Mouse (Mus musculus): ENCODE measurements around the gene Lrp3.

Lrp3 gene

DNA sequence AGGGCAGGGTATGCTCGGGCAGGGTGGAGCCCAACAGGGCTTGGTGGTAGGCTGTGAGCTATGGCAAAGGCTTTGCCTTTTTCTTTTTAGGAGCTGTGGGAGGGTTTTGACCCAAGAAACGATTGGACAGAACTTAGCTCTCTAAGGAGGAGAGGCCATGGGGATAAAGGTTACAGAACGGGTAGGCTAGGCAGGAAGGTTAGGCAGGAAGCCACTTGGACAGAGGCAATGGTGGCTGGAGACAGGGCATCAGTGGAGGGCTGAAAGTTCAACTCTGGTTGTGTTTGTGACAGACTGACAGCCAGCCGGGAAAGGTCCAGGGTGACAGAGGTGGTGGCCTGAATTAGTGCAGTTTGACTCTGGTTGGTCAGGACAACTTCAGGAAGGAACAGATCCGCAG lies 25.6 kb downstream of the Lrp3 start:
- no peak for DNase-seq (ENCODE audit: low spot score in 2 of 2)

DNA sequence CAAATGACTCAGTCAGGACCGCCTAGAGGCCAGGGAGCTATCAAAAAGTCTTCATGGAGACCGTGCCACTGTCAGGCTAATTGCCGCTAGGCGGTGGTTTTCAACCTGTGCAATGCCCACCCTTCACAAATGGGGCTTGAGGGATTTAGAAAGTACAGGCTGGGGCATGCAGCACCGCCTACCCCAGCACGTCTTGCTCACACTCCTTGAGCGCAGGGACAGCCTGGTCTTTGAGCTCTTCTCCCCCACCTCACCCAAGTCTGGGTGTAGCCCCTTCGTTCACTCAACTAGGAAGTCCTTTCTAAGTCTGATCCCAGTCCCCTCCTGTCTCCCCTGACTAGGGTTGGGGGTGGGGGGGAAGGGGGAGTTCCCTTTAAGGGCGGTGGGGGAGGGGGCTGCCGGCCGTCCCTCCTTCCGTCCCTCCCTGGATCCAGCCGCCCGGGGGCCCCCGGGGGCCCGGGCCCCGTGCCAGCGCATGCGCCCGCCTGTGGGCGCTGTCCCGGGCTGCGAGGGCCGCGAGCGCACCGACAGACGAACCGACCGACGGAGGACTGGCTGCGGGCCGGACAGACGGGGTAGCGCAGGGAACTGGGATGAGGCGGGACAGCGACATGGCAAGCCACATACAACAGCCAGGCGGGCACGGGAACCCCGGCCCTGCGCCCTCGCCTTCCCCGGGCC lies 29.3 kb downstream of the Lrp3 start, which contains the start of gene Slc7a10:
Gene Slc7a10 (plus strand): TSS at position 497 of the 681 bp plus-strand sequence.
- DNase-seq (ENCODE audit: low spot score in 2 of 2), result no peak

DNA sequence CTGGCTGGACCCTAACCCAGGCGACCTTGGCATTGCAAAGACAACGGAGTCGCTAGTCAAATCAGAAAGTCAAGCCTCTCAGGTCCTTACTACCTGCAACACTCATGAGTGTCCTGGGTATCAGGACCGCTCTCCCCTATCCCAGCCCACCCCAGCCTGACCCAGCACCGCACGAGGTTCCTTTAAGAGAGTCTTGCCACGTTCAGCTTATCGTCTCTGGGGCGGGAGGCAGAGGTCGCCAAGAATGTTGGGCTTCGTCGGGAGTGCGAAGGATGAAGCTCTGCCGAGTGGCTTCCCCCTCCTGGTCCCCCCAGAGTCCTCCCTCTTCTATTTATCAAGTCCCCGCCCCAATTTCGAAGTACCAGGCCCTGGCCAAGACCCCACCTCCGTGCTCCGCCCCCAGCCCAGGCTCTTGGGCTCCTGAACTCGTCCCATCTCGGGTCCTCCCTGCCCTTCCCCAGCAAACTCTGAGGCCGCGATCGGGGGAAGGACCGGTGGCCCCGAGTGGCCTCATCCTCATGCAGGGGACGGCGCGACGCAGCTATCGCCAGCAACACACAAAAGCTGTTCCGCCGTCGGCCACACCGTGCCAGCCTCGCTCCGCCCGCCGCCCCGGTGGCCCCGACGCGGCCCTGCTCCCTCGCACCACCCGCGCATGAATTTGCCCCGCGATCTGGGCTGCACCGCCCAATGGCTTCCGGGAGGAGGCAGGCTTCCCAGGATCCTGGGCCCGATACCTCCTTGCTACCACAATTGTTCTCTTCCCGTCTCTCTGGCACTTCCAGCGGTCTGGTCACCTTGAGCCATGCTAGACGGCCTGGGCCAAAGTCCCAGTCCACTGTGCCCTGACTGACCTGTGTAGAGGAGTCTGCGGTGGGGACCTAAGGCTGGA lies 30.2 kb downstream of the Lrp3 start:
- no peak for DNase-seq (ENCODE audit: low spot score in 2 of 2)

DNA sequence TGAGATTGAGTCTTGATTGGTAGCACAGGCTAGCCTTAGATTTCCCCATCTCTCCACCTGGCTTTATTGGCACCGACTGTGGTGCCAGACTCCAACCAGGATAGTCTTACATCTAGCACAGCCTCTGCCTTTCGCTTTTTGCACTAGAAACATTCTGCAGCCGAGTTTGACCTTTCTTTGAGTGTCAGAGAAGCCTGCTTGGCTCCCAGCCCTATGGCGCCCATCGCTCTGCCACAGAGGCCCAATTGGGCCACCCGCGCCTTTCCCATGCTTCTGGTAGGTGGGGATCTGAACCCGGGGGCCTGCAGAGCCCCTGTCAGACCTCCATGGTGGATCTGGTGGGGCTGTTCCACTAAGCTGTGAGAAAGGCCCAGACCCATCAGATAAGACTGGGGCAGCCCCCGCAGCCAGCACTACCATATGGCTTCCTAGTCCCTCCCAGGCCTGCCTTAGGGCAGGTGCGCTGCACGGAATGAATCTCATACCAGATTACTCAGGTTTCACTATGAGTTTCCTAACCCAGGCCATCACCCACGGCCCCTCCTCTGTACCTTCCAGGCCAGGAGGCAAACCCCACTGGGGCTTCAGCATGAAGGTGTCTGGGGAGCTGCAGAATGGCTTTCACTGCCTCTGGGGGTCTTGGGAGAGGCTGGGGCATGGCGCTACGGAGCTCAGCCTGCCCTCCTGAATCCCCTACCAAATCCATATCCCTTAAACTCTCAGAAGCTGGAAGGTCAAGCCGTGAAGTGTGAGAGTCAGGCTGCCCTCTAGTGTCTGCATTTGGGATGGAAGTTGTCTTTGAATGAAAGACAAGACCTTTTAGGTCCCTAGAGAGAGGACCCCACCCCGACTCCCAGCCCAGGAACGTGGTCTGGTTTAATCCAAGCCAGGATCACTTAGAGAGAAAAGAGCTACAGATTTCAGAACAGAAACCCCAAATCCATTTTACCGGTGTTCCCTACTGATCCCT lies 38.6 kb downstream of the Lrp3 start:
- no peak for DNase-seq (ENCODE audit: low spot score in 2 of 2)

DNA sequence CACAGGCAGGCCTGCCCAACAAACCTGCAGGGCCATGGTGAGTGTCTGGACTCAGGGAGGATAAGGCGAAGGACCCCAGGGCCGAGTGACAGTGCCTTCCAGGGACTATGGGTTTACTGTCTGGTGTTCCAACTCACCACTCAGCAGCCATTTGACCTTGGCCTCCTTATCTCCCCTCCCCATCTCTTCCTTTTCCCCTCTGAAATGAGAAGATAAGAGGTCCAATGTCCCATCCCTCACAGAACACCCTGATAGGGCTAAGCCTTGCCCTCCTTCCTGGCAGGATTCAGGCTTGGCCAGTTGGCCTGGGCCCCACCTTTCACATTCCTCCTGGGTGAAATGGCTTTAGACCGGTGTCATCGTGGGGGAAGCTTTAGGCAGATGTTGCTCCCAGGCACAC lies 39.8 kb downstream of the Lrp3 start:
- DNase-seq (ENCODE audit: low spot score in 2 of 2), result no peak

DNA sequence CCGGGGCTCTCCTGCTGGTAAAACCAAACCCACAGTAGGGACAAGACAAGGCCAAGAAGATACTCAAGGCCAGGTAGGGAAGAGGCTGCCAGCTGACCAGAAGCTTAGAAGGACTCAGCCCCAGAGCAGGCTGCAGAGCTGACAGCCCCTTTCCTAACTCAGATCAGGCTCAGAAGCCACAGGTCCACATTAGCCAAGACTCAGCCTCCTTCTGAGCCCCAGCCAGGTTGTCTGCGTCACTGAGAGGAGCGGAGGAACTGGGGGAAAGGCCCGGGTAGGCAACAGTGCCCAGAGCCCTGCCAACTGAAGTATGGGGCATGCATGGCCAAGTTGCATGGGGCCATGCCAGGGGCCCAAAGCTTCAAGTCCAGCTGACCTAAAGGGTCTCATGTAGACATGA lies 42.8 kb downstream of the Lrp3 start:
- DNase-seq (ENCODE audit: low spot score in 2 of 2), result no peak

DNA sequence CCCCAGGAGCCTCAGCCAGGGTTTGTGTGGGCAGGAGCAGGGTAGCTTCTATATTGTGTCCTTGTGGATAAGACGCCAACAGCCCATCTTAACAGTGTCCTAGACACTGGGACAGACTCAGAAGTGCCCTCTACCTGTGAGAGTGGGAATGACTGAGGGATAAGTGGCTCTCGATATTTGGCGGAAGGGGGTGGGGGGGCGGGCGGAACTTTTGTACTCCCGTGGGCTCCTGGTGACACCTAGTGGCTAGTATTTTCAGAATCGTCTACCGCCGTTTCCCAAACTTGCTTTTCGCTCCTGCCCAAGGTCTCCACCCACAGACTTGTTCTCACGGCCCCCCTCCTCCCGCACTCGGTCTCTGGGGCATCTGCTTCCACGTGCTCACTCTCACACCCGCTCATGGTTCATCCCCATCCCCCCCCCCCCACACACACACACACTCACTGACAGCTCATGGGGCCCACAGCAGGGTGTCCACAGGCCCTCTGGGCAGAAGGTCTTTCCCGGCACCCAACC lies 43.4 kb downstream of the Lrp3 start:
- peak in 1 of 2 experiments; percentile 34 for DNase-seq (ENCODE audit: low spot score in 2 of 2)

DNA sequence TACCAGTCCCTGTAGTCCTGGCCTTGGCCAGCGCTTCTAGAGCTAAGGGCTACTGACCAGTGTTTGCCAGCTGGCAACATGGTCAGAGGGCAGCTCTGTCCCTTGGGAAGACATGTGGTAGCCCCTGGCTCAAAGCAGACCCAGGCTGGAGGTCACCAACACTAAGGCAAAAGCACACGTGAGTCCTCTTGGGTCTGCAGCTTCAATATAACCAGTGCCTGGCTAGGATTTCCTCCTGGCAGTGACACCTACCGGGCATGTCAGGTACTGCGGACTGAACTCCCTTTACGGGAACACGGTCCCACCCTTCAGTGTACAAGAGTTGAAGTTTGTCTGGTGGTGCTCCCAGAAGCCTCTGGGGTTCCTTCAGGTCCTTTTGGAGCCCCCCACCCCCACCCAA lies 46.0 kb downstream of the Lrp3 start:
- peak; percentile 72 to 78 for DNase-seq (ENCODE audit: low spot score in 2 of 2)

DNA sequence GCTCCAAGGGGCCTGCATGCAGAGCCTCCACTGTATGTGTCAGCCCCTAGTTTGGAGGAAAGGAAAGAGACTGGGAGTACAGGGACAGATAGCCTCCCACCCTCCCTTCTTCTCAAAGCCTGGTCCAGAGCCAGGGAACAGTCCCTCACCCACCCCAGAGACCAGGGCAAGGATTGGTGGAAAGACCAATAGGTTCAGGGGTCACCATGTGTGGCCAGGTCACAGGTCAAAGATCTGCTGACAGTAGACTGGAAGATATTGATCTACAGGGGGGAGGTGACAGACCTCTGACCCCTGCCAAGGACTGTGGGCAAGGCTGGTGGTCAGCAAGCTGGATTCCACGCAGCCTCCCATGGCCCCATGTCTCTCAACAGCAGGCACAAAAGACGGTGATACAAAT lies 47.4 kb downstream of the Lrp3 start:
- DNase-seq (ENCODE audit: low spot score in 2 of 2), result no peak

DNA sequence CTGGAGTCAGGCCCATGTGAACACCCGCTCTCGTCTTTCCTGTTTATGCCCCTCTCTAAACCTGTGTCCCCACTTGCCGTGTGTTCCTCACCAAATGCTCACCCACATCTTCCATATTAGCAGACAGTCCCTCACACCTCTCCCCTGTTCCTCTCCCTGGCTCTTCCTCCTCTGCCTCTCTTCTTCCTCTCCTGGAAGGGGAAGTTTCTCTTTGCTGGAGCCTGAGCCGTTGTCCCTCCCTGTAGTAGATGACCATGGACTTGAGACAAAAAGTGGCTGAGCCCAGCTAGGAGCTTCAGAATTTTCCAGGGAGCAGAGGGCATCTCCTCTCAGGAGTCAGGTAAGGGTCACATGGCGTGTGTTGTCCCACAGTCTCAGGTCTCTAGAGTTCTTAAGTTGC lies 48.3 kb downstream of the Lrp3 start:
- DNase-seq (ENCODE audit: low spot score in 2 of 2), result no peak

DNA sequence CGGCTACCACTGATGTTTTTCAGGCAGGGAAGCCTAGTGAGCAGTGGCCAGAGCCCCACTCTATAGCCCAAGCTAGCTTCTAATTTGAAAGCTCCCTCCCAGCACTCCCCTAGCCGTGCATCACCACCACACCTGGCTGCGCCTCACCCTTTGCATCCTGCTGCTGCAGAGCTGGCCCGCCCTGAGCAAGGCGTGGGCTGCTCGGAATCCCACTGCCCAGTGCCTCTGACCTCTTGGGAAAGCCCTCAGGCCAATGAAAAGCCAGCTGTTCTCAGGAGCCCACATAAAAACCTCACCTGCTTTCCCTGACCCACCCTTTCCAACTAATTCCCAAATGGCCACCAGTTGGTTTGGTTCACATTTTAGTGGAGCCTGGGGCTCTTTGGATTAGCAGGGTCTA lies 51.2 kb downstream of the Lrp3 start:
- no peak for DNase-seq (ENCODE audit: low spot score in 2 of 2)

DNA sequence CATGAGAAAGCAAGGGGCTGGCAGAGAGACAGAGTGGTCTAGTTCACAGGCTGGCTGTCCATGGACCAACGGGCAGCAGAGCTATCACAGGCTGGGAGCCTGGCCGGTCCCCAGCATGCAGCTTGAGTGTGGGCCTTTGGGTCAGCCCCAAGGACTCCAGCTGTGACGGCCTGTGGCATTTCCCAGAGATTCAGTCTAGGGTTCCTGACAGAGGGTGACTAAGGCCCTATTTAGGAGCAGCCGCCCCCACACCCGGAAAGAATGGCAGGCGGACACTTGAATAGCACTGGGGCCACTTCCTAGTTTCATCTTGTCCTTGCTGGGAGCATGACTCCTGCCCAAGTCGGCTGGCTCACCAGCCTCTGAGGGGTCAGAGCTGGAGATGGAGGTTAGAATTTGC lies 51.7 kb downstream of the Lrp3 start:
- DNase-seq (ENCODE audit: low spot score in 2 of 2), result no peak

DNA sequence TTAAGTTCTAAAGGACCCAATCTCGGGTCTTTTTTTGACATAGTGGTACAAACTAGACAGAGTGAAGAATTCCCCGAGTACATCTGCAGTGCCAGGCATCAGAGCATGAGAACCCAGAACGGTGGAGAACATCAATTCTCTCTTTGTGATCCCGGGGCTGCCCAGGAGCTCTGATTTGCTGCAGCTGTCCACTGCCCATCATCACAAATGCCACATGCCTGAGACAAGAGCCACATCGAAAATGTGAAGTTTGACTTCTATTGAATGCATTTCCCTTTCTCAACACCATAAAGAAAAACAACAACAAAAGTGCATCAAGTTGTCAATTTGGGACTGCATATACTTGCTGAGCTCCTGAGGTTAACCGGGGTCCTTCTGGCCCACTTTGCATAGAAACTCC lies 52.9 kb downstream of the Lrp3 start:
- no peak for DNase-seq (ENCODE audit: low spot score in 2 of 2)

DNA sequence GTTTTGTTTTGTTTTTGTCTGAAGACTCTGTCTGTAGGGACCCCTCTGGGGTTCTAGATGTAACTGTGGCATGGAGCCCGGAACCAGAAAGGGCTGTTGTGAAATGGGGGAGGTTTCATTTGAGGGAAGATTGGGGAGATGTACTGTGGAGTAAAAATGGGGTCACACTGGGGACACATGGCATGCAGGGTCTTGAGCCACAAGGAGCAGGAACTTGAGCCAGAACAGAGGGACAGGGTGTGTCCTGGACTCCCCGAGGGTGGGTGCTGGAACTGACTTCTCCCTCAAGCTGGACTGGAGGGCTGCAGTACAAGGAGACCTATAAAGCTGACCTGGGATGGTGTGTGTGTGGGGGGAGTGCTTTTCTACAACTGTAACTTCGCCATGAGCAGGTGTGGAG lies 57.8 kb downstream of the Lrp3 start:
- no peak for DNase-seq (ENCODE audit: low spot score in 2 of 2)

DNA sequence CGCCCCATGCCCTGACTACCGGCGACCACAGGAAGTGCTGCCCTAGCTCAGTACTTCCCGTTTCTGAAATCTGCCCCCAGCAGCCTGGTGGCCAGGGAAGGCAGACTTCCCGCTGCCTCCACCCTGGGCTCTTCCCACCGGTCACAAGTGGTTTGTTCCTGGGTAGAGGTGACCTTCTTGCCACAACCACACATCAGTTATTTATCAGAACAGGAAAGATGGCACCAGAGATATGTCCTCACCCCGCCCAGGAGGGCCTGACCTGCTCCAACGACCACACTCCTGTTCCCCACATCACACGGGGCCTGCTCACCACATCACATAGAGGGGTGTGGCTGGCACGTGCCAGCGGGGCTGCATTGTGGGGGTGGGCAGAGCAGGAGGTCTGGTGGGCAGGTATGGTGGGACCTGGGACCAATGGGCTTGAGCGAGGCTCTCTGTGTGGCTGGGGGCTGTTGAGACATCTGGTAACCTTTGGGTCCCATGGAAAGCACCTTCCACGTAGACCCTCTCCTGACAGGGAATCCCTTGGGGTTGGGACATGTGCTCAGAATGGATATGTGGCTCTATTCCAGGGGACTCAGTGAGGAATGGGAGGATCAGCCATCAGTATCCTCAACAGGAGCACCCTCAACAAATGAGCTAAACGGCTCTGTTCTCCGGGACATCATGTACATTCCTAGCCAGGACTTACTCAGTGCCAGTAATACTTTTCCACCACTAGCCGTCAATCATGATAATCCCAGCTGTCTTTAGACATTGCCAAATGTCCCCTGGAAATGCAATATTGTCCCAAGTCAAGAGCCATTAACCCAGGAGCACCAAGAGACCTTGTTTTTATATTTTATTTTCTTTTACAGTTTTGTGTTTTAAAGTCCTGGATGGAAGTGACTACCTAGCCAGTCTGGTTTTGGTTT lies 58.5 kb downstream of the Lrp3 start:
- DNase-seq (ENCODE audit: low spot score in 2 of 2), result no peak

DNA sequence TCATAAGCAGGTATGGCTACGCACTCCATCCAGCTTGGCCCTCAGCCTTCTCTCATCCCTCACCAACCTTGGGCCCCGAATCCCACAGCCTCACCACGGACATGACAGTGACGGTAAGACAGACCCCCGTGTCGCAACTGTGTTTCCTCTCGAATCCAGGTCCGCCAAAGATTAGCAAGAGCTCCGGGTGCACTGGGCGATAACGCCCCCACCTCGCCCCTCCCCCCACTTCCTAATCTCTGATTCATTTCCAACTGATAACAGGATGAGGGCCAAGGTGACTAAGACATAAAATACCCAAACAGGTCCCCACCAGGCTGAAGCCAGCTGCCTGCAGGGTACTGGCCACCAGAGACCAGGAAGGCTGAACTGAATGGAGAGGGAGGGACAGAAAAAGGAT lies 60.8 kb downstream of the Lrp3 start:
- DNase-seq (ENCODE audit: low spot score in 2 of 2), result no peak

DNA sequence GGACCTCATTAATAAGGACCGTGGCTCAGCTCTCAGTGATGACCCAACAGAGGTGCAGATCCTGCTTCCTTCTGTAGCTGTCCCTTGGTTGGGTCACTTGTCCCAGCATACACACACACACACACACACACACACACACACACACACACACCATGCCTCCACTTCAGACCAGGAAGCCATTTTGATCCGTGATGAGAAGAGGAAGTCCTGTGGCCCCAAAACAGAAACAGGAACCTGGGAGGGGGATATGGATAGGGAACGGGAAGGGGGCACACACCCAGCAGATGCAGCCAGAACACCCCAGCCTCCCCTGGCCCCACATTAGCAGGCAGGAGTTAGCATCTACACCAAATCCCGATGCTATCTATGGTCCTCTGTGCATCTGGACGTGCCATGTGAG lies 64.4 kb downstream of the Lrp3 start:
- no peak for DNase-seq (ENCODE audit: low spot score in 2 of 2)
